Mouse (Mus musculus) liver, embryonic 16.5 days (tissue): ENCODE results near the gene Nlrp9a. TPM values are rescaled to one million over a fixed set of nuclear protein-coding genes. Genes with fewer than 3 reads are reported as not detected.
"Not testable (repeated sequence)": the region's sequence is repeated elsewhere in the genome, so short reads cannot be mapped to it uniquely, and the experiment has no call there.

Experiments
- ATAC-seq: fragments of 200-750 bp; cut with Nextera tagmentation; 2 replicates; pipeline ENCODE4 v1.8.0; 2017; ENCODE audit warnings: low read depth, mild to moderate bottlenecking, moderate number of reproducible peaks, moderate library complexity
- H3K27ac ChIP-seq: fragments of 300-500 bp; sonication (generic); 2 replicates; pipeline ENCODE4 v1.5.1; 2014; ENCODE audit warnings: mild to moderate bottlenecking, low read length
- H3K27me3 ChIP-seq: fragments of 300-500 bp; sonication (generic); 2 replicates; pipeline ENCODE4 v1.6.1; 2014; ENCODE audit warnings: low read depth, low read length, mixed read lengths; ENCODE audit not compliant: control insufficient read depth, insufficient read depth
- H3K36me3 ChIP-seq: fragments of 300-500 bp; sonication (generic); 2 replicates; pipeline ENCODE4 v1.6.1; 2014; ENCODE audit warnings: mild to moderate bottlenecking; ENCODE audit not compliant: control insufficient read depth, insufficient read depth
- H3K4me1 ChIP-seq: fragments of 300-500 bp; sonication (generic); 2 replicates; pipeline ENCODE4 v1.6.1; 2014; ENCODE audit warnings: low read depth, low read length, mixed read lengths; ENCODE audit not compliant: control insufficient read depth
- H3K4me2 ChIP-seq: fragments of 300-500 bp; sonication (generic); 2 replicates; pipeline ENCODE4 v1.6.1; 2014; ENCODE audit warnings: low read depth, low read length, mixed read lengths
- H3K4me3 ChIP-seq: fragments of 300-500 bp; sonication (generic); 2 replicates; pipeline ENCODE4 v1.5.1; 2014; ENCODE audit warnings: low read depth, mild to moderate bottlenecking, low read length
- H3K9ac ChIP-seq: fragments of 300-500 bp; sonication (generic); 2 replicates; pipeline ENCODE4 v1.6.1; 2014; ENCODE audit warnings: low read depth, low read length
- H3K9me3 ChIP-seq: fragments of 300-500 bp; sonication (generic); replicated peaks from 2 replicates; pipeline ENCODE4 v1.6.1; 2016; ENCODE audit warnings: low read length; ENCODE audit not compliant: control insufficient read depth
- WGBS: fragments of 180-500 bp; shearing (Covaris S2); extraction: QIAGEN DNeasy Blood & Tissue Kit; methylation state at CpG from one replicate; pipeline ENCODE4 v1.1.7; 2014; ENCODE audit not compliant: insufficient replicate concordance; 5-methylcytosine and 5-hydroxymethylcytosine counted together
- microRNA-seq: library from miRNA; unstranded; fragments of <30 nt; microRNA quantifications from one replicate; pipeline ENCODE4, GENCODE M21; 2016
- polyA plus RNA-seq: library from polyadenylated mRNA; unstranded; fragments of >200 nt; fragmentation: Nextera tagmentation; extraction: Ambion mirVana; gene quantifications from 2 replicates; pipeline ENCODE4 v1.2.1, GENCODE M21; 2015

Nlrp9a gene
- polyA plus RNA-seq = not detected in 2 replicates

DNA sequence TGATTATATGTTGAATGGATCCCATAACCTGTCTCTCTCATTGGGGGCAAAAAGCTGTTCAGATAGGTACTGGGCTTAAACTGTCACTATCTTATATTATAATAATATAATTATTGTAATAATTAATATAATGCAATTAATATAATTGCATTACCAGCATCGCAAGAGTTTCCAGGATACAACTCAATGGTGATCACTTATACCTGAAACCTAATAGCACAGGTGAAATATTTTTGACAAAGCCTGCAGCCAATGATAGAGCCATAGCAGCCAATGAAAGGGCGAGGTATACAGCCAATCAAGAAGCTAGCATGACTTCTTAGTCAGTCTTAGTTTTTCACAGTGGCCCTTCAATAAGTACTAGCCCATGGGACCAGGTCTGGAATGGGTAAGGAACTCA, at the start of gene Nlrp9a:
Nlrp9a (plus strand) TSS at position 301 of the 400 bp plus-strand sequence.
- H3K27ac ChIP-seq, ATAC-seq, H3K4me2 ChIP-seq, H3K9ac ChIP-seq, H3K4me1 ChIP-seq, H3K4me3 ChIP-seq, H3K36me3 ChIP-seq, H3K27me3 ChIP-seq, H3K9me3 ChIP-seq: not testable (repeated sequence)
- WGBS = 44% methylated on average over 2 of the region's 2 CpGs

DNA sequence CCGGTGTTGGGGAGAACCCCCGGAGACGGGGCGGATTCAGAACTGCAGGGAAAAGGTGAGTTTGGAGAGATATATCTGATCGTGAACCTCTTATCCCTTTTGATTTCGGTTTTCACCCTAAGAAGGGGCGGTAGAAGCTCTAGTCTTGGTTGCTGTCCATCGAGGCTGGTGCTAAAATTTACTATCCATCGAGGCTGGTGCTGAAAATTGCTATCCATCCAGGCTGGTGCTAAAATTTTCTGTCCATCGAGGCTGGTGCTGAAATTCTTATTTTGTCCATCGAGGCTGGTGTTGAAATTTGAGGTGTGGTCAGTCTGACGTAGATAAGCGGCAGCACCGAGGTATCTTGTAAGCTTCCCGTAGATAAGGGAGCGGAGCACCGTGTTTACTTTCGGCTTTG, 45.3 kb upstream of the Nlrp9a start:
- ATAC-seq = not testable (repeated sequence)
- WGBS = 70% methylated on average over 18 of the region's 18 CpGs

DNA sequence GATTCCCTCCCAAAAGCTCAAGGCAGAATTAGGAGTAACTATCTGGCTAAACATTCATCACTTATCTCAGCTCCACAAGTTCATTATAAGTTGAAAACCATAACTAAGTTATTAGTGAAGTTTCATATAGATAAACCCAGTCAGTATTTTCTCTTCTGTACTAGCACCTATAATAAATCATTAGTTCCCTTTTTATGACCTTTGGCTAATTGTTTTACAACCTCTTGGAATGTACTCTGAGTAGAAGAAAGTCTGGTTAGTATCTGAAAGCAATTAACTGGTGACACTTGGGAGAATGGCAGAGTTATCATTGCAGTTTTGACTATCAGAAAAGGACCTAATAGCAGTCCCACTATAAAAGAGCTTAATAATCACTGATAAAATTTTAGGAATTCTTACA, 54.3 kb downstream of the Nlrp9a start:
- Histone ChIP-seq H3K9ac (no peak overlapping the region), H3K36me3 (no peaks in the 10 kb centered on the region), H3K4me2 (no peak overlapping the region), H3K27me3 (no peaks in the 10 kb centered on the region), H3K4me3 (no peak overlapping the region), H3K4me1 (no peaks in the 10 kb centered on the region), H3K27ac (no peak overlapping the region), H3K9me3 (no peaks in the 10 kb centered on the region)
- ATAC-seq = no peak

More for the DNA sequence above, 45.3 kb upstream of the Nlrp9a start:
- not testable (repeated sequence) for H3K4me2 ChIP-seq, H3K27me3 ChIP-seq, H3K36me3 ChIP-seq, H3K4me3 ChIP-seq, H3K27ac ChIP-seq, H3K9me3 ChIP-seq, H3K4me1 ChIP-seq, H3K9ac ChIP-seq

DNA sequence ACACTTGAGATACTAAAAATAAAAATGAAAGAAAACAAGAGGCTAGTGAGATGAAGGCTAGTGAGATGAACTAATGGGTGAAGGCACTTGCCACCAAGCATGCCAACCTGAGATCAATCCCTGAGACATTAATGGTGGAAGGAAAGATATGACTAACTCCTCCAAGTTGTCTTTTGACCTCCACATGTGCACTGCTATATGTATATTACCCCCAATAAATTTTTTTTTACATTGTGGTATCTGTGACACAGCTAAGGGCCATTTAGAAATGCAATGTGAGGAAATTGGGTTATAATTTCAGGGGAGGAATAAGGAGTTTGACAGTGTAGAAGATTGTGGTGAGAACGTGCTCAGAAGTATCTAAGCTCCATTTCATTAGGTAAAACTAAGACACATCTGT, 55.0 kb downstream of the Nlrp9a start:
- whole genome bisulfite sequencing = 47% methylated on average over 1 of the region's 1 CpGs
- H3K4me2 ChIP-seq = no peak overlapping the region
- no peaks in the 10 kb centered on the region for H3K4me1 ChIP-seq
- ATAC-seq = no peak
- no peak overlapping the region for H3K4me3 ChIP-seq
- no peak overlapping the region for H3K27ac ChIP-seq
- H3K9me3 ChIP-seq = no peaks in the 10 kb centered on the region
- H3K36me3 ChIP-seq = no peaks in the 10 kb centered on the region
- no peaks in the 10 kb centered on the region for H3K27me3 ChIP-seq
- H3K9ac ChIP-seq = no peak overlapping the region

DNA sequence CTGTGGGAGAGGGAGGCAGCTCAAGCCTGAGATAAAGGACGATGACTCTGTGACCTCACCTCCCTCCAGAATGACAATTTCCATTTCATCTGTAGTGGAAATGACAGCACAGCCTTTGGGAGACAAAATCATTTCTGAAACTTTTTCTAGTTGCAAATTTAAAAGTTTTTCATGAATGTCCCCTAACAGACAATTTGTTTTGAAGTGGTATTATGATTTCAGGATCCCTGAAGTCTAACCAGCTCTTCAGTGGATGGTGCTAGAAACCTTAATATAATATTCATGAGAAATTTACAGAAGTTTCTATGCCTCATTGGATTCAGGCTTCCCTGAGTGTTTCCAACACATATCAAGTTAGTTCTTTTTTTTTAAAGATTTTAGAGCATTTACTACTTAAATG, 83.5 kb downstream of the Nlrp9a start, which contains the start of gene Vmn1r185:
Vmn1r185 (minus strand) TSS at position 101 of the 400 bp plus-strand sequence.
- ATAC-seq, H3K4me1 ChIP-seq, H3K36me3 ChIP-seq, H3K27me3 ChIP-seq, H3K27ac ChIP-seq, H3K9me3 ChIP-seq, H3K4me2 ChIP-seq, H3K4me3 ChIP-seq, H3K9ac ChIP-seq: not testable (repeated sequence)
- 47% methylated on average over 1 of the region's 1 CpGs for WGBS

Small RNA genes within 50 kb of the gene (microRNA-seq; reads per million reads assigned to microRNA genes)
- not detected for gene Gm25947

Other genes with a start within 250 kb of the Nlrp9a start
- gene Cyp2a4, start 227.9 kb upstream of the Nlrp9a start, polyA plus RNA-seq = 0.81 and 1.2 TPM in 2 replicates
- gene Nlrp9c, start 131.3 kb upstream of the Nlrp9a start, polyA plus RNA-seq = not detected in 2 replicates
- gene Nlrp4a, start 99.9 kb upstream of the Nlrp9a start, polyA plus RNA-seq = not detected in 2 replicates
- gene Vmn1r185, start 83.4 kb downstream of the Nlrp9a start, polyA plus RNA-seq = not detected in 2 replicates
- not detected in 2 replicates for gene Cyp2b23, start 151.4 kb downstream of the Nlrp9a start, polyA plus RNA-seq
- gene Cyp2b19, start 222.1 kb downstream of the Nlrp9a start, polyA plus RNA-seq = not detected in 2 replicates